Mouse (Mus musculus) lung, postnatal 36 days (tissue): ENCODE measurements at regions not wholly inside any gene's neighbourhood (a gene's known extent, or its start where the extent isn't known, plus 50 kb on each side); places are given as distances from the start of the nearest gene placed in this dataset.

ENCODE experiments used
- DNase-seq: peaks from one replicate; pipeline ENCODE4 v3.0.0; 2022; ENCODE audit warnings: mixed read lengths

- no peak for DNase-seq
Measured at GRCm38 (mm10) chr16:79718230-79718629, 627.3 kb upstream of the Tmprss15 start.

GRCm38 (mm10) chr16:79692444-79692843, 601.5 kb upstream of the Tmprss15 start:
- no peak for DNase-seq

GRCm38 (mm10) chr16:79651162-79651741, 560.4 kb upstream of the Tmprss15 start:
- DNase-seq = no peak

GRCm38 (mm10) chr16:79640898-79641297, 550.0 kb upstream of the Tmprss15 start:
- DNase-seq = no peak

GRCm38 (mm10) chr16:79627139-79627538, 536.2 kb upstream of the Tmprss15 start:
- no peak for DNase-seq

GRCm38 (mm10) chr16:79611002-79611401, 520.1 kb upstream of the Tmprss15 start:
- no peak for DNase-seq

GRCm38 (mm10) chr16:79590891-79591290, 500.0 kb upstream of the Tmprss15 start:
- no peak for DNase-seq

- no peak for DNase-seq
Measured at GRCm38 (mm10) chr16:79585745-79586144, 494.8 kb upstream of the Tmprss15 start.

GRCm38 (mm10) chr16:79570867-79571266, 480.0 kb upstream of the Tmprss15 start:
- no peak for DNase-seq

- DNase-seq = no peak
Measured at GRCm38 (mm10) chr16:79534370-79534769, 443.5 kb upstream of the Tmprss15 start.

- no peak for DNase-seq
Measured at GRCm38 (mm10) chr16:79492493-79492892, 401.6 kb upstream of the Tmprss15 start.

- no peak for DNase-seq
Measured at GRCm38 (mm10) chr16:79450871-79451270, 360.0 kb upstream of the Tmprss15 start.

GRCm38 (mm10) chr16:79449732-79450131, 358.8 kb upstream of the Tmprss15 start:
- DNase-seq = no peak

GRCm38 (mm10) chr16:79407385-79407784, 316.5 kb upstream of the Tmprss15 start:
- DNase-seq = no peak

GRCm38 (mm10) chr16:79406216-79406615, 315.3 kb upstream of the Tmprss15 start:
- no peak for DNase-seq

GRCm38 (mm10) chr16:79404064-79404463, 313.2 kb upstream of the Tmprss15 start:
- DNase-seq = no peak

- no peak for DNase-seq
Measured at GRCm38 (mm10) chr16:79400100-79400499, 309.2 kb upstream of the Tmprss15 start.

GRCm38 (mm10) chr16:79398476-79398875, 307.6 kb upstream of the Tmprss15 start:
- DNase-seq = no peak

GRCm38 (mm10) chr16:79394425-79394824, 303.5 kb upstream of the Tmprss15 start:
- no peak for DNase-seq

GRCm38 (mm10) chr16:79386421-79386820, 295.5 kb upstream of the Tmprss15 start:
- no peak for DNase-seq

- DNase-seq = no peak
Measured at GRCm38 (mm10) chr16:79350127-79350526, 259.2 kb upstream of the Tmprss15 start.

GRCm38 (mm10) chr16:79342453-79342852, 251.6 kb upstream of the Tmprss15 start:
- DNase-seq = no peak

GRCm38 (mm10) chr16:79336416-79336815, 245.5 kb upstream of the Tmprss15 start:
- no peak for DNase-seq

GRCm38 (mm10) chr16:79336016-79336415, 245.1 kb upstream of the Tmprss15 start:
- no peak for DNase-seq

- no peak for DNase-seq
Measured at GRCm38 (mm10) chr16:79313301-79313700, 222.4 kb upstream of the Tmprss15 start.
